In genomic region chr11:52348724-52349123, GRCm38 (mm10) we compare ENCODE assay signal across 14 mouse cellular contexts. TPM values are rescaled to one million over a fixed set of nuclear protein-coding genes. Genes with fewer than 3 reads are reported as not detected.
A peak's percentile ranks its signal among the peaks of the same experiment; 100 is the strongest.
DNase-seq lines count a peak whose midpoint lies in the region; ATAC-seq and TF ChIP-seq lines count a peak whose summit lies in the region.
"Had no signal": no experiment of that assay in that cellular context is flagged by ENCODE, and none has a peak within 500 bp of the region (broad histone marks: within the 10 kb centered on the region; RNA-seq: fewer than 3 reads in every experiment).

No protein-coding gene starts in this region.

- ATAC-seq in kidney, embryonic 16.5 days (ENCODE audit: low FRiP score, low TSS enrichment), result no peak
- ATAC-seq in inflammation-experienced regulatory T-cells, adult 6 months, result no peak

- H3K9ac ChIP-seq in kidney, embryonic 16.5 days (replicated peaks; ENCODE audit: low read length), result no peak overlapping the region

- no peak overlapping the region for H3K4me2 ChIP-seq in kidney, embryonic 16.5 days (replicated peaks; ENCODE audit: low read depth, low read length)

- H3K4me1 ChIP-seq in kidney, adult 2 months (ENCODE audit: control insufficient read depth, insufficient read depth, low read length), result peaks cover 15% of the 10 kb centered on the region; the same call in 1 of the 2 replicates
- H3K4me1 ChIP-seq in kidney, embryonic 16.5 days (ENCODE audit: insufficient read depth, low read length), result peaks cover 14% of the 10 kb centered on the region

- 78% methylated on average over 3 of the region's 3 CpGs for WGBS in kidney, adult 2 months
- 71% methylated on average over 3 of the region's 3 CpGs for WGBS in kidney, embryonic 16.5 days

- TF ChIP-seq CTCF in kidney, adult 2 months (conservative IDR thresholded peaks at IDR 0.05; ENCODE audit: insufficient read depth, insufficient read length, low read depth, low read length), result peak; percentile 41; the same call in 1 of the 2 replicates

- no peaks in the 10 kb centered on the region for H3K27me3 ChIP-seq in kidney, adult 2 months (replicated peaks; ENCODE audit: control insufficient read depth, insufficient read depth, low read length)
- H3K27me3 ChIP-seq in kidney, embryonic 16.5 days (ENCODE audit: insufficient read depth, low read length), result no peaks in the 10 kb centered on the region

- no peaks in the 10 kb centered on the region for H3K36me3 ChIP-seq in kidney, adult 2 months (ENCODE audit: control insufficient read depth, insufficient read depth, low read length)
- H3K36me3 ChIP-seq in kidney, embryonic 16.5 days (ENCODE audit: insufficient read depth, low read length), result no peaks in the 10 kb centered on the region

- no peaks in the 10 kb centered on the region for H3K9me3 ChIP-seq in kidney, embryonic 16.5 days (ENCODE audit: low read length)

- DNase-seq in kidney, adult 2 months, result no peak
- DNase-seq in thymus, postnatal 14 days, result peak; percentile 61
- no peak for DNase-seq in thymus, postnatal 0 days (ENCODE audit: low spot score)
- DNase-seq in ZHBTc4 (ENCODE audit: low read depth, low spot score), result peak; percentile 67
- DNase-seq in thymus, postnatal 4 days, result peak; percentile 65
- DNase-seq in gastrocnemius, adult 18-20 months (ENCODE audit: low spot score), result no peak
- DNase-seq: embryo, embryonic 11 days; heart, postnatal 36 days; kidney, postnatal 14 days; lung, postnatal 36 days; retina, postnatal 1 day had no signal

- TF ChIP-seq POLR2A in kidney, adult 2 months (IDR thresholded peaks at IDR 0.05; ENCODE audit: low read depth, low read length), result no peak

- H3K4me3 ChIP-seq in kidney, adult 2 months (ENCODE audit: insufficient read depth, low read depth, low read length), result no peak overlapping the region
- H3K4me3 ChIP-seq in kidney, embryonic 16.5 days (ENCODE audit: low read length), result no peak overlapping the region
- H3K4me3 ChIP-seq: myocyte had no signal

- H3K27ac ChIP-seq in kidney, adult 2 months (ENCODE audit: insufficient read depth, low read depth, low read length), result no peak overlapping the region
- H3K27ac ChIP-seq in kidney, embryonic 16.5 days (ENCODE audit: low read length), result no peak overlapping the region

RNA-seq across cellular contexts. Expression of gene Vdac1, which starts 11.9 kb away (rescaled TPM):
- polyA plus RNA-seq in kidney, adult 2 months (2012; rRNA removed), result 259 and 341 TPM in 2 replicates
- polyA plus RNA-seq in kidney, embryonic 16.5 days (2015; fragmentation: Nextera tagmentation; extraction: Ambion mirVana), result 407 and 427 TPM in 2 replicates
- polyA plus RNA-seq in thymus, postnatal 0 days (2015; fragmentation: Nextera tagmentation; extraction: Ambion mirVana), result 226 and 233 TPM in 2 replicates
- polyA plus RNA-seq in inflammation-experienced regulatory T-cells, adult 6 months (2017; shearing (Covaris generic)), result 100 to 1,000 TPM in 1 of 3 experiments, 10 to 100 TPM in 2; 67.6 to 143 (median 84.9) TPM
- total RNA-seq in gastrocnemius, adult 18-20 months (2021), result 1,000 to 10,000 TPM; 1,411 to 1,472 TPM

RNA-seq across cellular contexts. Expression of gene 9530068E07Rik, which starts 47.5 kb away (rescaled TPM):
- polyA plus RNA-seq in kidney, adult 2 months (2012; rRNA removed), result 219 and 245 TPM in 2 replicates
- polyA plus RNA-seq in kidney, embryonic 16.5 days (2015; fragmentation: Nextera tagmentation; extraction: Ambion mirVana), result 251 and 263 TPM in 2 replicates
- polyA plus RNA-seq in thymus, postnatal 0 days (2015; fragmentation: Nextera tagmentation; extraction: Ambion mirVana), result 85.6 and 89.6 TPM in 2 replicates
- polyA plus RNA-seq in inflammation-experienced regulatory T-cells, adult 6 months (2017; shearing (Covaris generic)), result 10 to 100 TPM; 36.1 to 45.4 (median 44.5) TPM
- 10 to 100 TPM; 41.5 to 45.8 TPM for total RNA-seq in gastrocnemius, adult 18-20 months (2021)

Comparison
In these comparisons a context has a peak if more than half of its experiments do, and no peak if none do; other contexts are left out.
1. DNase-seq: peak in thymus, postnatal 14 days (single experiment), ZHBTc4 (single experiment) and thymus, postnatal 4 days (single experiment); none in kidney, adult 2 months (single experiment), thymus, postnatal 0 days (single experiment) and gastrocnemius, adult 18-20 months (single experiment).